Mouse (Mus musculus): ENCODE measurements at regions not wholly inside any gene's neighbourhood (a gene's known extent, or its start where the extent isn't known, plus 50 kb on each side); places are given as distances from the start of the nearest gene placed in this dataset.

DNA sequence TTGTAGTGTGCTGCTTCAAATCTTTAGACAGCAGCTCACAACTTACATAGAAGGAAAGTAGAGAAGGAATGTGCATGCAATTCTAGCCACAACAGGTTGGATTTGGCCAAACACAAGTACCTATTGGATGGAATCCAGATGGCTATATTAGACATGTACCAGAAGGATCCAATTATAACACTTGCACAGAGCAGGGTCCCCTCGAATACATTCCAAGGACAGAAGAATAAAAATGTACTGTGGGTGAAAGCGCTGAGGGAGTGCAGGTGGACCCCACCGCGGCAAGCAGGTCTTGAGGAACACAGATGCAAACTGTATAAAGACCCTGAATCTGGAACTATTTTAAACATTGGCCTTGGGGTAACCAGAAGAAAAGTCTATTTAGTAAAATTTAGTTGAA is 497.8 kb upstream of the Adgrl2 start:
- Histone ChIP-seq H3K9ac (ENCODE audit: low read depth, low read length) (no peak overlapping the region), H3K9me3 (ENCODE audit: control insufficient read depth) (no peaks in the 10 kb centered on the region), H3K4me1 (replicated peaks; ENCODE audit: control insufficient read depth, insufficient read depth, low read length) (no peaks in the 10 kb centered on the region), H3K36me3 (ENCODE audit: control insufficient read depth, insufficient read depth) (no peaks in the 10 kb centered on the region), H3K4me2 (replicated peaks; ENCODE audit: low read depth) (no peak overlapping the region), H3K4me3 (ENCODE audit: low read depth, low read length) (no peak overlapping the region), H3K27me3 (replicated peaks; ENCODE audit: control insufficient read depth, insufficient read depth, low read length) (no peaks in the 10 kb centered on the region), H3K27ac (ENCODE audit: low read depth, low read length) (no peak overlapping the region)
- no peak for ATAC-seq
- 75% methylated on average over 4 of the region's 4 CpGs for WGBS
- TF ChIP-seq CTCF (IDR thresholded peaks at IDR 0.05; ENCODE audit: low read depth), result no peak

- Histone ChIP-seq H3K9me3 (ENCODE audit: control insufficient read depth) (no peaks in the 10 kb centered on the region), H3K4me3 (ENCODE audit: low read depth, low read length) (no peak overlapping the region), H3K4me1 (replicated peaks; ENCODE audit: control insufficient read depth, insufficient read depth, low read length) (no peaks in the 10 kb centered on the region), H3K4me2 (replicated peaks; ENCODE audit: low read depth) (no peak overlapping the region), H3K27ac (ENCODE audit: low read depth, low read length) (no peak overlapping the region), H3K27me3 (replicated peaks; ENCODE audit: control insufficient read depth, insufficient read depth, low read length) (no peaks in the 10 kb centered on the region), H3K9ac (ENCODE audit: low read depth, low read length) (no peak overlapping the region), H3K36me3 (ENCODE audit: control insufficient read depth, insufficient read depth) (no peaks in the 10 kb centered on the region)
- ATAC-seq, result no peak
- no peak for TF ChIP-seq CTCF (IDR thresholded peaks at IDR 0.05; ENCODE audit: low read depth)
- WGBS, result 86% methylated on average over 4 of the region's 4 CpGs
Observed at GRCm38 (mm10) chr3:149485406-149485805, 495.1 kb upstream of the Adgrl2 start.

- H3K27me3 ChIP-seq (replicated peaks; ENCODE audit: control insufficient read depth, insufficient read depth, low read length), result no peaks in the 10 kb centered on the region
- H3K9me3 ChIP-seq (ENCODE audit: control insufficient read depth), result no peaks in the 10 kb centered on the region
- no peak overlapping the region for H3K4me2 ChIP-seq (replicated peaks; ENCODE audit: low read depth)
- no peaks in the 10 kb centered on the region for H3K4me1 ChIP-seq (replicated peaks; ENCODE audit: control insufficient read depth, insufficient read depth, low read length)
- no peak for TF ChIP-seq CTCF (IDR thresholded peaks at IDR 0.05; ENCODE audit: low read depth)
- no peak overlapping the region for H3K9ac ChIP-seq (ENCODE audit: low read depth, low read length)
- no peak overlapping the region for H3K4me3 ChIP-seq (ENCODE audit: low read depth, low read length)
- no peak overlapping the region for H3K27ac ChIP-seq (ENCODE audit: low read depth, low read length)
- no peak for ATAC-seq
- WGBS, result 72% methylated on average over 2 of the region's 2 CpGs
- H3K36me3 ChIP-seq (ENCODE audit: control insufficient read depth, insufficient read depth), result no peaks in the 10 kb centered on the region
Observed at GRCm38 (mm10) chr3:149484319-149484718, 494.0 kb upstream of the Adgrl2 start.

DNA sequence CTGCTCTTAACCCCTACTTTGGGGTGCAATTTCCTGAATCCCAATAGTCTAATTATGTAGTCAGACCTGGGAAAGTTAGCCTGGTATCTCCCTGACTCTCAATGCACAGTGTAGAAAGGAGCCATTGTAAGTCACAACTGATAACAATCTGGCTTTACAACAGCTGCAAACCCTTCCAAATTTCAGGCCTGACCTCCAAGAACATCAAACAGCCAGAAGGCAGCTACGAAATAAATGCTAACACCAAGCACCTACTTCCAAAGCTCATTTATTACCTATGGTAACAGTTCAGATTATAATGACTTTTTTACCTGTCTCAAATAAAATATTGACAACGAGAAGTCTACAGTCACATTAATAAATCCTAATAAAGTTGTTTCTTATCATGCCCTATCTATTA is 485.8 kb upstream of the Adgrl2 start:
- no peak for ATAC-seq

GRCm38 (mm10) chr3:149466973-149467372 is 476.6 kb upstream of the Adgrl2 start:
- 78% methylated on average over 5 of the region's 5 CpGs for WGBS

More for the DNA sequence above, 485.8 kb upstream of the Adgrl2 start:
- H3K4me1 ChIP-seq (replicated peaks; ENCODE audit: control insufficient read depth, insufficient read depth, low read length), result no peaks in the 10 kb centered on the region
- no peak for TF ChIP-seq CTCF (IDR thresholded peaks at IDR 0.05; ENCODE audit: low read depth)
- whole genome bisulfite sequencing, result 50% methylated on average over 2 of the region's 2 CpGs
- H3K9me3 ChIP-seq (ENCODE audit: control insufficient read depth), result no peaks in the 10 kb centered on the region
- no peak overlapping the region for H3K9ac ChIP-seq (ENCODE audit: low read depth, low read length)
- H3K36me3 ChIP-seq (ENCODE audit: control insufficient read depth, insufficient read depth), result no peaks in the 10 kb centered on the region
- H3K27me3 ChIP-seq (replicated peaks; ENCODE audit: control insufficient read depth, insufficient read depth, low read length), result no peaks in the 10 kb centered on the region
- H3K4me3 ChIP-seq (ENCODE audit: low read depth, low read length), result no peak overlapping the region
- H3K27ac ChIP-seq (ENCODE audit: low read depth, low read length), result no peak overlapping the region
- H3K4me2 ChIP-seq (replicated peaks; ENCODE audit: low read depth), result no peak overlapping the region

DNA sequence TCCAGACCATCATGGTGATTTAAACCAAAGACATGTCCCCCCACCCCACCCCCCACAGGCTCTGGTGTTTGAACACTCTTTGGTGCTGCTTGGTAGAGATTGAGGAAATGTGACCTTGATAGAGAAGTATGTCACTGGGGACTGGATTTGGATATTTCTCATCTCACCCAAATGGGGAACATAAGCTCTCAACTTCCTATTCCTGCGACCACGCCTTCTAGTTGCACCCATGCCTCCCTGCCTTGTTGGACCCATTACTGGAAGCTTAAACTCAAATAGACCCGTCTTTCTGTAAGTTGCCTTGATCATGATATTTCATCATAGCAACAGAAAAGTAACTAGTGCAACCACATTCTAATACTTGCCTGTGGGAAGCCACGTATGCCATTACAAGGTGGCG is 474.2 kb upstream of the Adgrl2 start:
- 98% methylated on average over 5 of the region's 5 CpGs for WGBS
- Histone ChIP-seq H3K9ac (ENCODE audit: low read depth, low read length) (no peak overlapping the region), H3K36me3 (ENCODE audit: control insufficient read depth, insufficient read depth) (no peaks in the 10 kb centered on the region), H3K9me3 (ENCODE audit: control insufficient read depth) (no peaks in the 10 kb centered on the region), H3K4me1 (replicated peaks; ENCODE audit: control insufficient read depth, insufficient read depth, low read length) (no peaks in the 10 kb centered on the region), H3K4me3 (ENCODE audit: low read depth, low read length) (no peak overlapping the region), H3K4me2 (replicated peaks; ENCODE audit: low read depth) (no peak overlapping the region), H3K27ac (ENCODE audit: low read depth, low read length) (no peak overlapping the region), H3K27me3 (replicated peaks; ENCODE audit: control insufficient read depth, insufficient read depth, low read length) (no peaks in the 10 kb centered on the region)
- TF ChIP-seq CTCF (IDR thresholded peaks at IDR 0.05; ENCODE audit: low read depth), result no peak
- no peak for ATAC-seq

More at GRCm38 (mm10) chr3:149466973-149467372, 476.6 kb upstream of the Adgrl2 start:
- H3K27ac ChIP-seq (ENCODE audit: low read depth, low read length), result no peak overlapping the region
- no peak for TF ChIP-seq CTCF (IDR thresholded peaks at IDR 0.05; ENCODE audit: low read depth)
- H3K9me3 ChIP-seq (ENCODE audit: control insufficient read depth), result no peaks in the 10 kb centered on the region
- no peaks in the 10 kb centered on the region for H3K36me3 ChIP-seq (ENCODE audit: control insufficient read depth, insufficient read depth)
- no peak overlapping the region for H3K4me2 ChIP-seq (replicated peaks; ENCODE audit: low read depth)
- no peaks in the 10 kb centered on the region for H3K4me1 ChIP-seq (replicated peaks; ENCODE audit: control insufficient read depth, insufficient read depth, low read length)
- no peak overlapping the region for H3K9ac ChIP-seq (ENCODE audit: low read depth, low read length)
- no peaks in the 10 kb centered on the region for H3K27me3 ChIP-seq (replicated peaks; ENCODE audit: control insufficient read depth, insufficient read depth, low read length)
- no peak for ATAC-seq
- no peak overlapping the region for H3K4me3 ChIP-seq (ENCODE audit: low read depth, low read length)

DNA sequence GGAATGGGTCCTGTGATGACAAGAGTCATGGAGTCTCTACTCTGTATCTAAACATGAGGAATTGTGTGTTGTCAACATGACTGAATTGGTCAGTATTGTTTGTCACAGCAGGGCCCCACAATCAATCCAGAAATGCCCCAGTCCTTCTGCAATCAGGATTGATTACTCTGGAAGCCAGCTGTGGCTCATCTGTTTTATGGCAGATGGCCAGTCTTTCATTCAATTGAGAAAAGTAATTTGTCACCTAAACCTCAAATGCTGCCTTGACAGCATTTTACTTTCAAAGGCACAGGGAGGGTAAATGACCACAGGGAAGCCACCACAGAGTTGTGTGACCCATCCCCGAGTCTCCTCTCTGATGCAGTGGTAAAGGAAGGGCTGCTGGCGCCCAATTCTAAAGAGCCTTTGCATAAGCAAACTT is 471.8 kb upstream of the Adgrl2 start:
- 67% methylated on average over 2 of the region's 2 CpGs for WGBS
- H3K4me1 ChIP-seq (replicated peaks; ENCODE audit: control insufficient read depth, insufficient read depth, low read length), result no peaks in the 10 kb centered on the region
- H3K9ac ChIP-seq (ENCODE audit: low read depth, low read length), result no peak overlapping the region
- H3K27ac ChIP-seq (ENCODE audit: low read depth, low read length), result no peak overlapping the region
- H3K4me3 ChIP-seq (ENCODE audit: low read depth, low read length), result no peak overlapping the region
- H3K36me3 ChIP-seq (ENCODE audit: control insufficient read depth, insufficient read depth), result no peaks in the 10 kb centered on the region
- ATAC-seq, result no peak
- no peaks in the 10 kb centered on the region for H3K27me3 ChIP-seq (replicated peaks; ENCODE audit: control insufficient read depth, insufficient read depth, low read length)
- no peak overlapping the region for H3K4me2 ChIP-seq (replicated peaks; ENCODE audit: low read depth)
- no peak for TF ChIP-seq CTCF (IDR thresholded peaks at IDR 0.05; ENCODE audit: low read depth)
- no peaks in the 10 kb centered on the region for H3K9me3 ChIP-seq (ENCODE audit: control insufficient read depth)

Data from intestine, postnatal 0 days (tissue).